Mouse (Mus musculus) neural tube, embryonic 12.5 days (tissue): ENCODE results near the gene Gm10271. TPM values are rescaled to one million over a fixed set of nuclear protein-coding genes. Genes with fewer than 3 reads are reported as not detected.

Experiments used
- ATAC-seq: fragments of 200-750 bp; cut with Nextera tagmentation; 2 replicates; pipeline ENCODE4 v1.8.0; 2017; ENCODE audit warnings: low read depth, mild to moderate bottlenecking, moderate TSS enrichment, moderate library complexity; ENCODE audit not compliant: low FRiP score
- H3K27ac ChIP-seq: fragments of 300-500 bp; sonication (generic); 2 replicates; pipeline ENCODE4 v1.5.1; 2016
- H3K27me3 ChIP-seq: fragments of 300-500 bp; sonication (generic); replicated peaks from 2 replicates; pipeline ENCODE4 v1.6.1; 2016; ENCODE audit warnings: mild to moderate bottlenecking
- H3K36me3 ChIP-seq: fragments of 300-500 bp; sonication (generic); 2 replicates; pipeline ENCODE4 v1.6.1; 2016; ENCODE audit warnings: mild to moderate bottlenecking
- H3K4me1 ChIP-seq: fragments of 300-500 bp; sonication (generic); 2 replicates; pipeline ENCODE4 v1.6.1; 2016
- H3K4me2 ChIP-seq: fragments of 300-500 bp; sonication (generic); replicated peaks from 2 replicates; pipeline ENCODE4 v1.6.1; 2016; ENCODE audit warnings: mild to moderate bottlenecking
- H3K4me3 ChIP-seq: fragments of 300-500 bp; sonication (generic); 2 replicates; pipeline ENCODE4 v1.5.1; 2016
- H3K9ac ChIP-seq: fragments of 300-500 bp; sonication (generic); 2 replicates; pipeline ENCODE4 v1.6.1; 2016; ENCODE audit warnings: mild to moderate bottlenecking
- H3K9me3 ChIP-seq: fragments of 300-500 bp; sonication (generic); 2 replicates; pipeline ENCODE4 v1.6.1; 2016; ENCODE audit warnings: mild to moderate bottlenecking
- WGBS: fragments of 180-500 bp; shearing (Covaris S2); methylation state at CpG from one replicate; pipeline ENCODE4 v1.1.7; 2016; 5-methylcytosine and 5-hydroxymethylcytosine counted together
- polyA plus RNA-seq: library from polyadenylated mRNA; unstranded; fragments of >200 nt; fragmentation: Nextera tagmentation; extraction: Ambion mirVana; gene quantifications from 2 replicates; pipeline ENCODE4 v1.2.1, GENCODE M21; 2016

The Gm10271 gene
- polyA plus RNA-seq, 1 experiment from 2014 or later = not detected

GRCm38 (mm10) chr10:116949111-116950008 is 23.0 kb downstream of the Gm10271 start:
- Histone ChIP-seq H3K9me3 (no peaks in the 10 kb centered on the region), H3K4me2 (peak overlapping the region; percentile 74), H3K4me1 (peaks cover 11% of the 10 kb centered on the region; the same call in 1 of the 2 replicates), H3K27ac (peak overlapping the region; percentile 88; the same call in 1 of the 2 replicates), H3K4me3 (peak overlapping the region; percentile 84), H3K36me3 (no peaks in the 10 kb centered on the region), H3K9ac (peak overlapping the region; percentile 90), H3K27me3 (no peaks in the 10 kb centered on the region)
- WGBS = under 1% methylated on average over 44 of the region's 44 CpGs
- no peak; the same call in 1 of the 2 replicates for ATAC-seq

GRCm38 (mm10) chr10:116948414-116948813 is 24.0 kb downstream of the Gm10271 start:
- 76% methylated on average over 9 of the region's 9 CpGs for WGBS
- Histone ChIP-seq H3K4me3 (no peak overlapping the region), H3K27me3 (no peaks in the 10 kb centered on the region), H3K36me3 (no peaks in the 10 kb centered on the region), H3K27ac (no peak overlapping the region), H3K9ac (no peak overlapping the region), H3K4me1 (peaks cover 11% of the 10 kb centered on the region; the same call in 1 of the 2 replicates), H3K9me3 (no peaks in the 10 kb centered on the region), H3K4me2 (peak overlapping the region; percentile 74)
- no peak for ATAC-seq

DNA sequence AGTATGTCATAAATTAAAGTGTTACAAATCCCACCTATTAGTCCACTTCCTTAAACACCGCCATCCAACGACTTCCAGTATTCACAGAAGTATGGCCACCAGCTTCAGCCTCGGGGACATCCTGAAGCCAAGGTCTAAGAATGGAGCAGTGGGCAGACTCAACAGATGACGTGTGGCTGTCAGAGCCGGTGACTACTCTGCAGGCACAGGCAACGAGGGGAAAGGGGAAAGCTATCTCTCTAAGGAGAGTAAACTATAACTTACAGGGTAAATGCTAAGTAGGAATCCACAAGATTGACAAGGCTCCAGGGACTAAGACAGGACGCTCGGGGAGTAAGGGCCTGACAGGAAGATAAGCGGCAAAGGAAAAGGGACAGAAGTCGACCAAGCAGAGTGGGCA is 27.5 kb downstream of the Gm10271 start:
- Histone ChIP-seq H3K9ac (no peak overlapping the region), H3K36me3 (peaks cover 9% of the 10 kb centered on the region), H3K27me3 (no peaks in the 10 kb centered on the region), H3K4me2 (no peak overlapping the region), H3K27ac (no peak overlapping the region), H3K9me3 (peaks cover 3% of the 10 kb centered on the region; the same call in 1 of the 2 replicates), H3K4me3 (no peak overlapping the region), H3K4me1 (peaks cover 11% of the 10 kb centered on the region; the same call in 1 of the 2 replicates)
- WGBS = 64% methylated on average over 10 of the region's 10 CpGs
- ATAC-seq = no peak

DNA sequence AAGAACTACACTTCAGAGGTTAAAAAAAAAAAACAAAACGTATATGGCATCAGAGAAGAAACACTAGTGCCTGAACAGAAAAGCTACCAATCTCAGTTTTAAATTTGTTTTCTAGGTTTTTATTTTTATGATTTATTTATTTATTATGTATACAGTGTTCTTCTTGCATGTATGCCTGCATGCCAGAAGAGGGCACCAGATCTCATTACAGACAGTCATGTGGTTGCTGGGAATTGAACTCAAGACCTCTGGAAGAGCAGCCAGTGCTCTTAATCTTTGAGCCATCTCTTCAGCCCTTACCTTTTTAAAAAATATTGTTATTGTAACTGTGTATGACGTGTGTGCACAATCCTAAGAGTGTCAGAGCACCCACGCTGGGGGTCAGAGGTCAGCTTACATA is 28.3 kb downstream of the Gm10271 start:
- H3K9ac ChIP-seq = no peak overlapping the region
- H3K27me3 ChIP-seq = no peaks in the 10 kb centered on the region
- H3K4me3 ChIP-seq = no peak overlapping the region
- peaks cover 11% of the 10 kb centered on the region; the same call in 1 of the 2 replicates for H3K4me1 ChIP-seq
- no peak overlapping the region for H3K4me2 ChIP-seq
- H3K9me3 ChIP-seq = peaks cover 3% of the 10 kb centered on the region; the same call in 1 of the 2 replicates
- 88% methylated on average over 3 of the region's 3 CpGs for WGBS
- peaks cover 10% of the 10 kb centered on the region for H3K36me3 ChIP-seq
- H3K27ac ChIP-seq = no peak overlapping the region
- ATAC-seq = no peak

GRCm38 (mm10) chr10:116943025-116943424 is 29.4 kb downstream of the Gm10271 start:
- no peak for ATAC-seq
- Histone ChIP-seq H3K9ac (no peak overlapping the region), H3K4me1 (0 out of 2 replicates have a peak, but pooled peaks cover 3% of the 10 kb centered on the region), H3K4me2 (no peak overlapping the region), H3K4me3 (no peak overlapping the region), H3K27me3 (no peaks in the 10 kb centered on the region), H3K27ac (no peak overlapping the region), H3K9me3 (peaks cover 3% of the 10 kb centered on the region; the same call in 1 of the 2 replicates), H3K36me3 (peaks cover 20% of the 10 kb centered on the region)
- WGBS = 93% methylated on average over 6 of the region's 6 CpGs

- no peak overlapping the region for H3K4me2 ChIP-seq
- H3K4me3 ChIP-seq = no peak overlapping the region
- WGBS = 54% methylated on average over 12 of the region's 12 CpGs
- H3K4me1 ChIP-seq = peaks cover 3% of the 10 kb centered on the region; the same call in 1 of the 2 replicates
- H3K27ac ChIP-seq = no peak overlapping the region
- no peak overlapping the region for H3K9ac ChIP-seq
- no peaks in the 10 kb centered on the region for H3K27me3 ChIP-seq
- H3K36me3 ChIP-seq = peaks cover 42% of the 10 kb centered on the region
- no peak for ATAC-seq
- no peaks in the 10 kb centered on the region for H3K9me3 ChIP-seq
These were observed 37.4 kb downstream of the Gm10271 start for GRCm38 (mm10) chr10:116935028-116935427.

DNA sequence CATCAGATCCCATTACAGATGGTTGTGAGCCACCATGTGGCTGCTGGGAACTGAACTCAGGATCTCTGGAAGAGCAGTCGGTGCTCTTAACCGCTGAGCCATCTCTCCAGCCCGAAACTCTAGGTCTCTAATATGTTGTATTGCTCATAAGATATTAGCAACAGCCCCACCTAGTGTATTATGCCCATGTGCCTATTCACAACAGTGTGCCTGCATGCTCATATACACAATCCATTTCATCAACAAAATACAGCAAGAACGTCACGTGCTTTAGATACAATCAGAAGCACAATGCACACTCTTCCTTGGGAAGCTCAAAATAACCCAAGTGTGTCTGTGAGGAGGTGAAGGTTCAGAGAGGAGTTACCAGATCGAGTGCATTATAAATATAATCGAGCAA is 38.6 kb downstream of the Gm10271 start:
- Histone ChIP-seq H3K36me3 (peaks cover 37% of the 10 kb centered on the region), H3K4me2 (no peak overlapping the region), H3K27ac (no peak overlapping the region), H3K9ac (no peak overlapping the region), H3K4me3 (no peak overlapping the region), H3K9me3 (no peaks in the 10 kb centered on the region), H3K27me3 (no peaks in the 10 kb centered on the region), H3K4me1 (peaks cover 3% of the 10 kb centered on the region; the same call in 1 of the 2 replicates)
- no peak for ATAC-seq
- WGBS = 96% methylated on average over 7 of the region's 7 CpGs

DNA sequence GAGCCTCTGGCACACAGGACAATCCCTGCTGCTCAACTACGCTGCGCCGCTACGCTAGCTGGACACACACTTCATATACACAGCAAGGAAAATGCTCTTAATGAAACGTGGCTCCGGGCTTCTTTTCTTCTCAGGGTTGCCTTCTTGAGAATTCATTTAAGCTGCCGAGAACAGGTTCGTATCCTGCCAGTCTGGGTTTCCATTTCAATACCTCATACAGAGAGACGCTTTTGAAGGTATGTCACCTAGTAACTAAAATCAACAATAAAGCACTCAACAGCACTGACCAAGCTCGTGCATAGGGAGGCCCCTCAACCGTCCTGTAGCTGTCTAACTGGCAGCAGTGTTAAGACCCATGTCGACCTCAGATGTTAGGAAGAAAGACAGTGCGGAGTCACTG is 40.0 kb downstream of the Gm10271 start:
- no peak for ATAC-seq
- Histone ChIP-seq H3K27ac (no peak overlapping the region), H3K4me2 (no peak overlapping the region), H3K9me3 (no peaks in the 10 kb centered on the region), H3K36me3 (peaks cover 31% of the 10 kb centered on the region), H3K4me3 (no peak overlapping the region), H3K9ac (no peak overlapping the region), H3K27me3 (no peaks in the 10 kb centered on the region), H3K4me1 (peaks cover 3% of the 10 kb centered on the region; the same call in 1 of the 2 replicates)
- 89% methylated on average over 13 of the region's 13 CpGs for WGBS

DNA sequence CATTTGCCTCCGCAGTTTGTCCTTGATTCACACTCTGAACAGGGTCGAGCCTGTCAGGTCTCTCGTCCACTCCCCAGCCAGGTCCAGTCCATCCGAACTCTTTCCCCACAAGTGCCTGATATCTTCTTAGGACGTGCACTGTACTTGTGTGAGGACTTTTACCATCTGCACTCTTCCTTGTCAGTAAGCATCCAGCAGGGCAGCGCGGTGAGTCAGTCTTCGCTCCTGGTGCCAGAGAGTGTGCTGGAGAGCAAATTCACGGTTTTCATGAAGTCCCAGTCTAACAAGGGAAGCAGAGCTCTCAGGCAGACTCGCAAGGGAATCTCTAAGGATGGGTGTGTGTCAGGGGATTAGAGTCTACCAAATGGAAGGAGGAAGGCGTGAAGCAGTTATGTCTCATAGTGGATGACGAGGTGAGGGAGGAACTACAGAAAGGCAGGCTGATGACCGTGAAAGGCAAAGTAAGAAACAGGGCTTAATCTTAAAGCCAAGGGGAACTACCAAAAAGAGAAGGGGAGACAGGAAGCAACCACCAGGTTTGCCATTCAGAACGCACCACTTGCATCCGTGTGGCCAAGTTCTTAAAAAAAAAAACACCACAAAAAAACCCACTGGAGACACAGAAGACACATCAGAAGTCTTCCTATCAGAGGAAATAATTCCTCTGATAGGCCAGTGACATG is 40.8 kb downstream of the Gm10271 start:
- no peaks in the 10 kb centered on the region for H3K27me3 ChIP-seq
- H3K36me3 ChIP-seq = peaks cover 27% of the 10 kb centered on the region
- no peak overlapping the region for H3K4me3 ChIP-seq
- WGBS = 88% methylated on average over 15 of the region's 15 CpGs
- no peak overlapping the region for H3K9ac ChIP-seq
- H3K9me3 ChIP-seq = no peaks in the 10 kb centered on the region
- no peak overlapping the region for H3K4me2 ChIP-seq
- ATAC-seq = no peak
- H3K4me1 ChIP-seq = peaks cover 3% of the 10 kb centered on the region; the same call in 1 of the 2 replicates
- H3K27ac ChIP-seq = no peak overlapping the region

DNA sequence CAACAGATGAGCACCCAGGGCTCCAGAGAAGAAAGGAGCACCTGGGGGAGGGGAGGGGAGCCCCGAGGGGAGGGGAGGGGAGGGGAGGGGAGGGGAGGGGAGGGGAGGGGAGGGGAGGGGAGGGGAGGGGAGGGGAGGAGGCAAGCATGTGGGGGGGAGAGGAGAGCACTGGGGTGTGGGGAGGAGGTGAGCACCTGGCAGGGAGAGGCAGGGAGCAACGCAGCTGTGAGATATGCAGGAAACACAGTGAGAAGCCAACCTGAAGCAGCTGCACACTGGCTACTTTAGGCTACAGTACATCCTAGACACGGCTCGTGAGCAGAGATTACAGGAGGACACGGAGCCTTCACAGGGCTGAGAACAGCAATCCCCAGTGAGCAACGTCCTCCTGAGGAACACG is 41.5 kb downstream of the Gm10271 start:
- Histone ChIP-seq H3K36me3 (peaks cover 27% of the 10 kb centered on the region; the same call in 1 of the 2 replicates), H3K27me3 (no peaks in the 10 kb centered on the region), H3K4me3 (no peak overlapping the region), H3K4me1 (peaks cover 3% of the 10 kb centered on the region; the same call in 1 of the 2 replicates), H3K27ac (no peak overlapping the region), H3K9me3 (no peaks in the 10 kb centered on the region), H3K9ac (no peak overlapping the region), H3K4me2 (no peak overlapping the region)
- no peak for ATAC-seq
- 77% methylated on average over 6 of the region's 7 CpGs for WGBS

DNA sequence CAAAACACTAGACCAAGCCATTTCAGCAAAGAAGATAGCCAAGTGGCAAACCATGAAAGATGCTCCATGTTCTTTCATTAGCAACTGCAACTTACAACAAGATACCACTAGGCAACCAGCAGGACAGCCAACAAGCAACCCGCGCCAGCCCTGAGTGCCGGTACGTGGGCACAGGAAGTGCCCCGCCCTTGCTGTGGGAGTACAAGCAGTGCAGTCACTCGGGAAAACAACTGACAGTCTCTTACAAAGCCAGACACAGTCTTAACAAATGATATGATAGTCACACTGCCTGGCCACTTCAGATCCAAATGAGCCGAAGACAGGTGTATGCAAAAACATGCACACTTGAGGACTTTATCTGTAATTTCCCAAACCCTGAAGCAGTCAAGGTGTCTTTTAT is 41.9 kb downstream of the Gm10271 start:
- H3K27ac ChIP-seq = no peak overlapping the region
- peaks cover 27% of the 10 kb centered on the region for H3K36me3 ChIP-seq
- H3K27me3 ChIP-seq = no peaks in the 10 kb centered on the region
- ATAC-seq = no peak
- H3K4me3 ChIP-seq = no peak overlapping the region
- no peak overlapping the region for H3K9ac ChIP-seq
- H3K9me3 ChIP-seq = no peaks in the 10 kb centered on the region
- 87% methylated on average over 7 of the region's 7 CpGs for WGBS
- H3K4me2 ChIP-seq = no peak overlapping the region
- H3K4me1 ChIP-seq = peaks cover 3% of the 10 kb centered on the region; the same call in 1 of the 2 replicates

GRCm38 (mm10) chr10:116928826-116929225 is 43.6 kb downstream of the Gm10271 start:
- Histone ChIP-seq H3K4me1 (no peaks in the 10 kb centered on the region), H3K9me3 (no peaks in the 10 kb centered on the region), H3K4me3 (no peak overlapping the region), H3K36me3 (peaks cover 40% of the 10 kb centered on the region), H3K9ac (no peak overlapping the region), H3K4me2 (no peak overlapping the region), H3K27ac (no peak overlapping the region), H3K27me3 (no peaks in the 10 kb centered on the region)
- ATAC-seq = no peak
- WGBS = 92% methylated on average over 3 of the region's 3 CpGs
